Mouse (Mus musculus): ENCODE measurements around the gene Lrrc39. TPM values are rescaled to one million over a fixed set of nuclear protein-coding genes. Genes with fewer than 3 reads are reported as not detected.
A peak's percentile ranks its signal among the peaks of the same experiment; 100 is the strongest.

The Lrrc39 gene
- total and polyA plus RNA-seq, 2 experiments from 2014 or later, result 0.16 TPM; not detected in 1

GRCm38 (mm10) chr3:116594076-116594727, 31.4 kb downstream of the Lrrc39 start:
- DNase-seq (peak; percentile 72), ATAC-seq (peak; percentile 87)
- no peaks in the 10 kb centered on the region for H3K9me3 ChIP-seq (ENCODE audit: low read length)
- no peaks in the 10 kb centered on the region for H3K27me3 ChIP-seq (ENCODE audit: insufficient read depth, low read length)
- 3% methylated on average over 22 of the region's 22 CpGs for WGBS
- peak overlapping the region; percentile 65 for H3K9ac ChIP-seq
- TF ChIP-seq CTCF (IDR thresholded peaks at IDR 0.05; ENCODE audit: low read depth), result peak; percentile 63
- H3K36me3 ChIP-seq (ENCODE audit: insufficient read depth), result peaks cover 15% of the 10 kb centered on the region
- peak overlapping the region; percentile 91 for H3K4me3 ChIP-seq (ENCODE audit: low read depth, low read length)
- H3K27ac ChIP-seq (ENCODE audit: low read depth, low read length), result peak overlapping the region; percentile 92
- H3K4me1 ChIP-seq (ENCODE audit: insufficient read depth), result peaks cover 9% of the 10 kb centered on the region; the same call in 1 of the 2 replicates
- peak overlapping the region; percentile 58 for H3K4me2 ChIP-seq (ENCODE audit: low read depth)

GRCm38 (mm10) chr3:116594728-116595602, 32.2 kb downstream of the Lrrc39 start, which contains the start of gene Sass6:
Gene Sass6, plus strand, starts transcription at chr3:116594982.
- DNase-seq (peak; percentile 99), ATAC-seq (peak; percentile 99)
- WGBS, result under 1% methylated on average over 65 of the region's 65 CpGs
- peaks cover 8% of the 10 kb centered on the region; the same call in 1 of the 2 replicates for H3K36me3 ChIP-seq (ENCODE audit: insufficient read depth)
- H3K4me1 ChIP-seq (ENCODE audit: insufficient read depth), result peaks cover 9% of the 10 kb centered on the region; the same call in 1 of the 2 replicates
- no peaks in the 10 kb centered on the region for H3K27me3 ChIP-seq (ENCODE audit: insufficient read depth, low read length)
- peak within 1 kb of the TSS; percentile 65 for H3K9ac ChIP-seq
- H3K4me3 ChIP-seq (ENCODE audit: low read depth, low read length), result peak within 1 kb of the TSS; percentile 91
- peak within 1 kb of the TSS; percentile 58 for H3K4me2 ChIP-seq (ENCODE audit: low read depth)
- H3K9me3 ChIP-seq (ENCODE audit: low read length), result no peaks in the 10 kb centered on the region
- no peak for TF ChIP-seq CTCF (IDR thresholded peaks at IDR 0.05; ENCODE audit: low read depth)
- peak within 1 kb of the TSS; percentile 92 for H3K27ac ChIP-seq (ENCODE audit: low read depth, low read length)

GRCm38 (mm10) chr3:116595603-116595991, 32.8 kb downstream of the Lrrc39 start:
- DNase-seq, result no peak

GRCm38 (mm10) chr3:116599705-116600104, 36.9 kb downstream of the Lrrc39 start:
- Histone ChIP-seq H3K27me3 (ENCODE audit: insufficient read depth, low read length) (no peaks in the 10 kb centered on the region), H3K4me1 (ENCODE audit: insufficient read depth) (peaks cover 6% of the 10 kb centered on the region; the same call in 1 of the 2 replicates), H3K36me3 (ENCODE audit: insufficient read depth) (no peaks in the 10 kb centered on the region), H3K4me3 (ENCODE audit: low read depth, low read length) (no peak overlapping the region), H3K27ac (ENCODE audit: low read depth, low read length) (no peak overlapping the region), H3K9me3 (ENCODE audit: low read length) (no peaks in the 10 kb centered on the region), H3K9ac (no peak overlapping the region), H3K4me2 (ENCODE audit: low read depth) (no peak overlapping the region)
- ATAC-seq, result no peak
- 80% methylated on average over 2 of the region's 2 CpGs for WGBS
- no peak for TF ChIP-seq CTCF (IDR thresholded peaks at IDR 0.05; ENCODE audit: low read depth)
- no peak for DNase-seq

More at GRCm38 (mm10) chr3:116595603-116595991, 32.8 kb downstream of the Lrrc39 start:
- peak overlapping the region; percentile 65 for H3K9ac ChIP-seq
- no peak for ATAC-seq
- H3K27me3 ChIP-seq (ENCODE audit: insufficient read depth, low read length), result no peaks in the 10 kb centered on the region
- peak overlapping the region; percentile 58 for H3K4me2 ChIP-seq (ENCODE audit: low read depth)
- H3K27ac ChIP-seq (ENCODE audit: low read depth, low read length), result no peak overlapping the region
- 9% methylated on average over 10 of the region's 10 CpGs for WGBS
- H3K4me1 ChIP-seq (ENCODE audit: insufficient read depth), result peaks cover 9% of the 10 kb centered on the region; the same call in 1 of the 2 replicates
- no peaks in the 10 kb centered on the region for H3K9me3 ChIP-seq (ENCODE audit: low read length)
- H3K4me3 ChIP-seq (ENCODE audit: low read depth, low read length), result peak overlapping the region; percentile 91
- H3K36me3 ChIP-seq (ENCODE audit: insufficient read depth), result peaks cover 6% of the 10 kb centered on the region; the same call in 1 of the 2 replicates
- TF ChIP-seq CTCF (IDR thresholded peaks at IDR 0.05; ENCODE audit: low read depth), result no peak

GRCm38 (mm10) chr3:116601005-116601404, 38.2 kb downstream of the Lrrc39 start:
- Histone ChIP-seq H3K4me1 (ENCODE audit: insufficient read depth) (peaks cover 1% of the 10 kb centered on the region; the same call in 1 of the 2 replicates), H3K9me3 (ENCODE audit: low read length) (no peaks in the 10 kb centered on the region), H3K27ac (ENCODE audit: low read depth, low read length) (no peak overlapping the region), H3K9ac (no peak overlapping the region), H3K4me3 (ENCODE audit: low read depth, low read length) (no peak overlapping the region), H3K4me2 (ENCODE audit: low read depth) (no peak overlapping the region), H3K27me3 (ENCODE audit: insufficient read depth, low read length) (no peaks in the 10 kb centered on the region), H3K36me3 (ENCODE audit: insufficient read depth) (no peaks in the 10 kb centered on the region)
- DNase-seq, result no peak
- TF ChIP-seq CTCF (IDR thresholded peaks at IDR 0.05; ENCODE audit: low read depth), result no peak
- WGBS, result 90% methylated on average over 5 of the region's 5 CpGs
- no peak for ATAC-seq

GRCm38 (mm10) chr3:116601781-116602180, 39.0 kb downstream of the Lrrc39 start:
- ATAC-seq (no peak), DNase-seq (no peak)
- Histone ChIP-seq H3K9me3 (ENCODE audit: low read length) (no peaks in the 10 kb centered on the region), H3K27me3 (ENCODE audit: insufficient read depth, low read length) (no peaks in the 10 kb centered on the region), H3K27ac (ENCODE audit: low read depth, low read length) (no peak overlapping the region), H3K4me2 (ENCODE audit: low read depth) (no peak overlapping the region), H3K9ac (no peak overlapping the region), H3K4me3 (ENCODE audit: low read depth, low read length) (no peak overlapping the region), H3K4me1 (ENCODE audit: insufficient read depth) (no peaks in the 10 kb centered on the region), H3K36me3 (ENCODE audit: insufficient read depth) (no peaks in the 10 kb centered on the region; the same call in 1 of the 2 replicates)
- no peak for TF ChIP-seq CTCF (IDR thresholded peaks at IDR 0.05; ENCODE audit: low read depth)
- 87% methylated on average over 5 of the region's 5 CpGs for WGBS
